Mouse (Mus musculus) stomach, postnatal 0 days (tissue): ENCODE measurements around the gene Oaz1. TPM values are rescaled to one million over a fixed set of nuclear protein-coding genes. Genes with fewer than 3 reads are reported as not detected.

Experiments
- ATAC-seq: fragments of 200-750 bp; cut with Nextera tagmentation; 2 replicates; pipeline ENCODE4 v1.8.0; 2017; ENCODE audit not compliant: low FRiP score, low TSS enrichment
- DNase-seq: peaks from one replicate; pipeline ENCODE4 v3.0.0-alpha.2; 2016; ENCODE audit warnings: low spot score
- H3K27ac ChIP-seq: fragments of 300-500 bp; sonication (generic); replicated peaks from 2 replicates; pipeline ENCODE4 v1.5.1; 2014; ENCODE audit warnings: mild to moderate bottlenecking, control low read depth
- H3K27me3 ChIP-seq: fragments of 300-500 bp; sonication (generic); 2 replicates; pipeline ENCODE4 v1.6.1; 2014; ENCODE audit warnings: low read length; ENCODE audit not compliant: control insufficient read depth, insufficient read depth
- H3K36me3 ChIP-seq: fragments of 300-500 bp; sonication (generic); 2 replicates; pipeline ENCODE4 v1.6.1; 2014; ENCODE audit warnings: low read length, mixed read lengths; ENCODE audit not compliant: control insufficient read depth, insufficient read depth
- H3K4me1 ChIP-seq: fragments of 300-500 bp; sonication (generic); replicated peaks from 2 replicates; pipeline ENCODE4 v1.6.1; 2014; ENCODE audit warnings: antibody characterized with exemption; ENCODE audit not compliant: control insufficient read depth, insufficient read depth
- H3K4me2 ChIP-seq: fragments of 300-500 bp; sonication (generic); replicated peaks from 2 replicates; pipeline ENCODE4 v1.6.1; 2014; ENCODE audit warnings: low read depth, mild to moderate bottlenecking, control low read depth, moderate library complexity
- H3K4me3 ChIP-seq: fragments of 300-500 bp; sonication (generic); 2 replicates; pipeline ENCODE4 v1.5.1; 2014; ENCODE audit warnings: low read depth, low read length, control low read depth
- H3K9ac ChIP-seq: fragments of 300-500 bp; sonication (generic); 2 replicates; pipeline ENCODE4 v1.6.1; 2014; ENCODE audit warnings: mild to moderate bottlenecking, low read length, control low read depth, mixed read lengths
- H3K9me3 ChIP-seq: fragments of 300-500 bp; sonication (generic); 2 replicates; pipeline ENCODE4 v1.6.1; 2016; ENCODE audit warnings: low read length; ENCODE audit not compliant: control insufficient read depth
- CTCF ChIP-seq: IDR thresholded peaks from 2 replicates; pipeline ENCODE4 v1.5.1; 2016; ENCODE audit warnings: antibody characterized with exemption, low read depth, mild to moderate bottlenecking, moderate library complexity
- EP300 ChIP-seq: optimal IDR thresholded peaks from 2 replicates; pipeline ENCODE3; 2016; ENCODE audit warnings: antibody characterized with exemption
- WGBS: fragments of 180-500 bp; shearing (Covaris S2); extraction: QIAGEN DNeasy Blood & Tissue Kit; methylation state at CpG from one replicate; pipeline ENCODE4 v1.1.7; 2014; 5-methylcytosine and 5-hydroxymethylcytosine counted together
- polyA plus RNA-seq: library from polyadenylated mRNA; unstranded; fragments of >200 nt; fragmentation: Nextera tagmentation; extraction: Ambion mirVana; gene quantifications from 2 replicates; pipeline ENCODE4 v1.2.1, GENCODE M21; 2015

The Oaz1 gene
- polyA plus RNA-seq, 1 experiment from 2014 or later = 1,070 TPM

- no peaks in the 10 kb centered on the region for H3K27me3 ChIP-seq
- DNase-seq (no peak), ATAC-seq (no peak)
- no peak overlapping the region for H3K4me2 ChIP-seq
- H3K9ac ChIP-seq = no peak overlapping the region
- H3K27ac ChIP-seq = no peak overlapping the region
- no peak for TF ChIP-seq EP300
- TF ChIP-seq CTCF = no peak
- H3K4me3 ChIP-seq = no peak overlapping the region
- no peaks in the 10 kb centered on the region for H3K9me3 ChIP-seq
- H3K4me1 ChIP-seq = no peaks in the 10 kb centered on the region
- 93% methylated on average over 5 of the region's 5 CpGs for WGBS
- H3K36me3 ChIP-seq = peaks cover 16% of the 10 kb centered on the region
These were observed 35.8 kb downstream of the Oaz1 start for GRCm38 (mm10) chr10:80862305-80862704.

- TF ChIP-seq EP300 (no peak), CTCF (no peak)
- 87% methylated on average over 16 of the region's 16 CpGs for WGBS
- Histone ChIP-seq H3K4me1 (no peaks in the 10 kb centered on the region), H3K4me3 (no peak overlapping the region), H3K27ac (no peak overlapping the region), H3K9ac (no peak overlapping the region), H3K36me3 (peaks cover 21% of the 10 kb centered on the region), H3K9me3 (no peaks in the 10 kb centered on the region), H3K4me2 (no peak overlapping the region), H3K27me3 (no peaks in the 10 kb centered on the region)
- DNase-seq (no peak), ATAC-seq (no peak)
These were observed 38.0 kb downstream of the Oaz1 start for GRCm38 (mm10) chr10:80864446-80864845.

GRCm38 (mm10) chr10:80870993-80871392, 44.5 kb downstream of the Oaz1 start:
- Histone ChIP-seq H3K36me3 (peaks cover 4% of the 10 kb centered on the region; the same call in 1 of the 2 replicates), H3K4me1 (no peaks in the 10 kb centered on the region), H3K4me2 (no peak overlapping the region), H3K27me3 (no peaks in the 10 kb centered on the region), H3K27ac (no peak overlapping the region), H3K4me3 (no peak overlapping the region), H3K9ac (no peak overlapping the region), H3K9me3 (no peaks in the 10 kb centered on the region)
- TF ChIP-seq CTCF (no peak), EP300 (no peak)
- ATAC-seq = no peak
- 70% methylated on average over 2 of the region's 6 CpGs for WGBS
- no peak for DNase-seq

- no peak within 1 kb of the TSS for H3K4me2 ChIP-seq
- WGBS = 22% methylated on average over 9 of the region's 9 CpGs
- no peak for TF ChIP-seq CTCF
- no peak for TF ChIP-seq EP300
These were observed 45.1 kb downstream of the Oaz1 start, which contains the start of gene Tmprss9 for GRCm38 (mm10) chr10:80871581-80871980. TSS of gene Tmprss9 (plus strand) at chr10:80871848.

GRCm38 (mm10) chr10:80874035-80874434, 47.6 kb downstream of the Oaz1 start:
- WGBS = 69% methylated on average over 9 of the region's 9 CpGs
- DNase-seq = no peak

More at GRCm38 (mm10) chr10:80871581-80871980, 45.1 kb downstream of the Oaz1 start, which contains the start of gene Tmprss9:
- ATAC-seq (0 out of 2 replicates have a peak, but pooled peaks have one; percentile 47), DNase-seq (peak; percentile 48)
- H3K4me3 ChIP-seq = no peak within 1 kb of the TSS
- H3K36me3 ChIP-seq = peaks cover 4% of the 10 kb centered on the region; the same call in 1 of the 2 replicates
- no peaks in the 10 kb centered on the region for H3K27me3 ChIP-seq
- no peaks in the 10 kb centered on the region for H3K9me3 ChIP-seq
- no peak within 1 kb of the TSS for H3K9ac ChIP-seq
- H3K27ac ChIP-seq = no peak within 1 kb of the TSS
- H3K4me1 ChIP-seq = no peaks in the 10 kb centered on the region

GRCm38 (mm10) chr10:80876028-80876427, 49.6 kb downstream of the Oaz1 start:
- H3K27ac ChIP-seq = no peak overlapping the region
- ATAC-seq (no peak), DNase-seq (peak; percentile 63)
- no peaks in the 10 kb centered on the region for H3K9me3 ChIP-seq
- 26% methylated on average over 5 of the region's 5 CpGs for WGBS
- peak; percentile 85 for TF ChIP-seq CTCF
- no peak for TF ChIP-seq EP300
- H3K4me1 ChIP-seq = no peaks in the 10 kb centered on the region
- H3K4me3 ChIP-seq = no peak overlapping the region
- H3K27me3 ChIP-seq = no peaks in the 10 kb centered on the region
- H3K36me3 ChIP-seq = no peaks in the 10 kb centered on the region
- H3K4me2 ChIP-seq = no peak overlapping the region
- no peak overlapping the region for H3K9ac ChIP-seq

More at GRCm38 (mm10) chr10:80874035-80874434, 47.6 kb downstream of the Oaz1 start:
- Histone ChIP-seq H3K4me1 (no peaks in the 10 kb centered on the region), H3K4me3 (no peak overlapping the region), H3K27me3 (no peaks in the 10 kb centered on the region), H3K36me3 (no peaks in the 10 kb centered on the region), H3K9me3 (no peaks in the 10 kb centered on the region), H3K4me2 (no peak overlapping the region), H3K9ac (no peak overlapping the region), H3K27ac (no peak overlapping the region)
- no peak for ATAC-seq
- no peak for TF ChIP-seq EP300
- TF ChIP-seq CTCF = no peak
